Mouse (Mus musculus) Muller cell, postnatal 12 days (primary cell): ENCODE measurements at regions not wholly inside any gene's neighbourhood (a gene's known extent, or its start where the extent isn't known, plus 50 kb on each side); places are given as distances from the start of the nearest gene placed in this dataset.
"Not testable (repeated sequence)": the region's sequence is repeated elsewhere in the genome, so short reads cannot be mapped to it uniquely, and the experiment has no call there.

Source experiments
- DNase-seq: peaks from one replicate; pipeline ENCODE4 v3.0.0-alpha.2; 2015; ENCODE audit errors: inconsistent ontology term

GRCm38 (mm10) chr16:82430384-82430783, 397.8 kb upstream of the Gm21833 start:
- no peak for DNase-seq

GRCm38 (mm10) chr16:82431075-82431474, 397.1 kb upstream of the Gm21833 start:
- DNase-seq: no peak

GRCm38 (mm10) chr16:82431811-82432210, 396.4 kb upstream of the Gm21833 start:
- peak; percentile 76 for DNase-seq

- no peak for DNase-seq
Measured at GRCm38 (mm10) chr16:82460872-82461271, 367.3 kb upstream of the Gm21833 start.

GRCm38 (mm10) chr16:82470736-82471387, 357.3 kb upstream of the Gm21833 start:
- peak; percentile 10 for DNase-seq

- no peak for DNase-seq
Measured at GRCm38 (mm10) chr16:82520406-82520805, 307.8 kb upstream of the Gm21833 start.

- peak; percentile 4 for DNase-seq
Measured at GRCm38 (mm10) chr16:82521582-82521981, 306.6 kb upstream of the Gm21833 start.

GRCm38 (mm10) chr16:82564361-82564760, 263.8 kb upstream of the Gm21833 start:
- no peak for DNase-seq

- DNase-seq: not testable (repeated sequence)
Measured at GRCm38 (mm10) chr16:82596461-82596860, 231.7 kb upstream of the Gm21833 start.

- no peak for DNase-seq
Measured at GRCm38 (mm10) chr16:82602038-82602437, 226.1 kb upstream of the Gm21833 start.
